Mouse (Mus musculus) CH12.LX (cell line): ENCODE measurements around the gene Ptprcap. TPM values are rescaled to one million over a fixed set of nuclear protein-coding genes. Genes with fewer than 3 reads are reported as not detected.

Source experiments
- DNase-seq: peaks from one replicate; pipeline ENCODE4 v3.0.0-alpha.2; 2013; ENCODE audit errors: extremely low read depth
- H3K27ac ChIP-seq: 2 replicates; pipeline ENCODE4 v1.5.1; 2012; ENCODE audit warnings: low read depth, mild to moderate bottlenecking, control low read depth, moderate library complexity; ENCODE audit not compliant: insufficient read depth
- H3K27me3 ChIP-seq: replicated peaks from 2 replicates; pipeline ENCODE3; 2012; ENCODE audit warnings: inconsistent platforms
- H3K36me3 ChIP-seq, 2 experiments: replicated peaks in 1 of 2; 2 replicates each; pipeline versions ENCODE3 to v1.6.1; 2012; ENCODE audit warnings: inconsistent platforms in 1 of 2, low read length in 1 of 2, mild to moderate bottlenecking in 1 of 2, mixed read lengths in 1 of 2, moderate library complexity in 1 of 2; ENCODE audit not compliant: control insufficient read depth in 1 of 2, insufficient read depth in 1 of 2
- H3K4me1 ChIP-seq, 2 experiments: 2 replicates each; pipeline ENCODE4 v1.6.1; 2012; ENCODE audit warnings: inconsistent platforms in 1 of 2, moderate library complexity in 1 of 2; ENCODE audit not compliant: insufficient read depth in 2 of 2, control insufficient read depth in 1 of 2
- H3K4me2 ChIP-seq: 2 replicates; pipeline ENCODE4 v1.6.1; 2012; ENCODE audit warnings: low read depth, mild to moderate bottlenecking, control low read depth; ENCODE audit not compliant: poor library complexity, insufficient read depth, severe bottlenecking
- H3K4me3 ChIP-seq, 3 experiments: fragments of 150-350 bp in 1 of 3; sonication (generic) in 1 of 3; replicated peaks in 1 of 3; 2 replicates each; pipeline versions ENCODE3 to v1.5.1; 2011 to 2012; ENCODE audit warnings: low read depth in 2 of 3, low read length in 2 of 3, mild to moderate bottlenecking in 2 of 3, moderate library complexity in 2 of 3, control low read depth in 1 of 3, improper control_type of control experiment in 1 of 3, inconsistent platforms in 1 of 3, mixed read lengths in 1 of 3; ENCODE audit not compliant: poor library complexity in 1 of 3
- H3K79me2 ChIP-seq: replicated peaks from 2 replicates; pipeline ENCODE4 v1.6.1; 2012; ENCODE audit warnings: mild to moderate bottlenecking, moderate library complexity; ENCODE audit not compliant: control insufficient read depth, poor library complexity, insufficient read depth, severe bottlenecking; ENCODE audit errors: extremely low read depth
- H3K9ac ChIP-seq: 2 replicates; pipeline ENCODE4 v1.6.1; 2012; ENCODE audit warnings: low read depth, mild to moderate bottlenecking, control low read depth, moderate library complexity; ENCODE audit not compliant: insufficient read depth
- H3K9me3 ChIP-seq: replicated peaks from 2 replicates; pipeline ENCODE3; 2012; ENCODE audit warnings: low read length, inconsistent platforms, mixed read lengths
- BHLHE40 ChIP-seq: IDR thresholded peaks from 2 replicates; pipeline ENCODE4 v1.6.1; 2011; ENCODE audit warnings: mild to moderate bottlenecking, low read depth, low read length, improper control_type of control experiment
- CHD1 ChIP-seq: IDR thresholded peaks from 2 replicates; pipeline ENCODE4 v1.6.1; 2012; ENCODE audit warnings: low read depth, low read length, improper control_type of control experiment, inconsistent platforms
- CHD2 ChIP-seq: IDR thresholded peaks from 2 replicates; pipeline ENCODE4 v1.6.1; 2011; ENCODE audit warnings: low read length, improper control_type of control experiment
- CTCF ChIP-seq, 2 experiments: IDR thresholded peaks in 1 of 2; conservative IDR thresholded peaks in 1 of 2; 2 replicates each; pipeline ENCODE4 v1.5.1; 2011 to 2012; ENCODE audit warnings: low read depth in 2 of 2, low read length in 2 of 2, improper control_type of control experiment in 1 of 2, inconsistent platforms in 1 of 2, mild to moderate bottlenecking in 1 of 2, moderate library complexity in 1 of 2
- E2F4 ChIP-seq: IDR thresholded peaks from 2 replicates; pipeline ENCODE4 v1.6.1; 2011; ENCODE audit warnings: low read depth, low read length, improper control_type of control experiment; ENCODE audit not compliant: insufficient replicate concordance
- ELF1 ChIP-seq: IDR thresholded peaks from 2 replicates; pipeline ENCODE4 v1.6.1; 2014; ENCODE audit warnings: low read depth, mild to moderate bottlenecking, inconsistent platforms, low read length, improper control_type of control experiment
- EP300 ChIP-seq: IDR thresholded peaks from 2 replicates; pipeline ENCODE4 v1.6.1; 2011; ENCODE audit warnings: low read length, improper control_type of control experiment
- ETS1 ChIP-seq: conservative IDR thresholded peaks from 2 replicates; pipeline ENCODE4 v1.6.1; 2012; ENCODE audit warnings: low read depth, mild to moderate bottlenecking, inconsistent platforms, low read length, improper control_type of control experiment, moderate library complexity
- GABPA ChIP-seq: IDR thresholded peaks from 2 replicates; pipeline ENCODE4 v1.6.1; 2012; ENCODE audit warnings: low read depth, low read length, improper control_type of control experiment, inconsistent platforms; ENCODE audit not compliant: insufficient replicate concordance
- HCFC1 ChIP-seq: IDR thresholded peaks from 2 replicates; pipeline ENCODE4 v1.6.1; 2012; ENCODE audit warnings: low read depth, mild to moderate bottlenecking, inconsistent platforms, low read length, improper control_type of control experiment
- IRF4 ChIP-seq: IDR thresholded peaks from 2 replicates; pipeline ENCODE4 v1.6.1; 2014; ENCODE audit warnings: low read depth, mild to moderate bottlenecking, inconsistent platforms, low read length, improper control_type of control experiment
- JUN ChIP-seq: IDR thresholded peaks from 2 replicates; pipeline ENCODE4 v1.6.1; 2011; ENCODE audit warnings: low read depth, mild to moderate bottlenecking, low read length, improper control_type of control experiment, moderate library complexity; ENCODE audit not compliant: insufficient read depth
- JUND ChIP-seq: conservative IDR thresholded peaks from 2 replicates; pipeline ENCODE4 v1.6.1; 2011; ENCODE audit warnings: low read depth, low read length, improper control_type of control experiment
- KAT2A ChIP-seq: IDR thresholded peaks from 2 replicates; pipeline ENCODE4 v1.6.1; 2012; ENCODE audit warnings: low read length, improper control_type of control experiment, inconsistent platforms; ENCODE audit not compliant: insufficient replicate concordance
- MAFK ChIP-seq: IDR thresholded peaks from 2 replicates; pipeline ENCODE4 v1.6.1; 2011; ENCODE audit warnings: low read length, improper control_type of control experiment; ENCODE audit not compliant: insufficient replicate concordance
- MAX ChIP-seq: IDR thresholded peaks from 2 replicates; pipeline ENCODE4 v1.6.1; 2011; ENCODE audit warnings: low read length, improper control_type of control experiment
- MAZ ChIP-seq: IDR thresholded peaks from 2 replicates; pipeline ENCODE4 v1.6.1; 2012; ENCODE audit warnings: low read depth, mild to moderate bottlenecking, inconsistent platforms, low read length, improper control_type of control experiment, moderate library complexity
- MEF2A ChIP-seq: IDR thresholded peaks from 2 replicates; pipeline ENCODE4 v1.6.1; 2014; ENCODE audit warnings: low read depth, mild to moderate bottlenecking, inconsistent platforms, low read length, improper control_type of control experiment, borderline replicate concordance
- MXI1 ChIP-seq: IDR thresholded peaks from 2 replicates; pipeline ENCODE4 v1.6.1; 2011; ENCODE audit warnings: mild to moderate bottlenecking, low read depth, low read length, improper control_type of control experiment
- MYC ChIP-seq: IDR thresholded peaks from 2 replicates; pipeline ENCODE4 v1.6.1; 2011; ENCODE audit warnings: low read depth, mild to moderate bottlenecking, improper control_type of control experiment, low read length
- NELFE ChIP-seq: IDR thresholded peaks from 2 replicates; pipeline ENCODE4 v1.6.1; 2011; ENCODE audit warnings: low read depth, low read length, improper control_type of control experiment
- NRF1 ChIP-seq: IDR thresholded peaks from 2 replicates; pipeline ENCODE4 v1.6.1; 2014; ENCODE audit warnings: low read depth, mild to moderate bottlenecking, inconsistent platforms, low read length, improper control_type of control experiment, moderate library complexity
- PAX5 ChIP-seq: IDR thresholded peaks from 2 replicates; pipeline ENCODE4 v1.6.1; 2012; ENCODE audit warnings: low read length, inconsistent platforms, mixed read lengths
- POLR2A ChIP-seq: IDR thresholded peaks from 2 replicates; pipeline ENCODE4 v1.6.1; 2011; ENCODE audit warnings: low read depth, mild to moderate bottlenecking, improper control_type of control experiment, low read length
- POLR2AphosphoS2 ChIP-seq: IDR thresholded peaks from 2 replicates; pipeline ENCODE4 v1.6.1; 2011; ENCODE audit warnings: low read depth, low read length, improper control_type of control experiment
- RAD21 ChIP-seq: IDR thresholded peaks from 2 replicates; pipeline ENCODE4 v1.6.1; 2011; ENCODE audit warnings: low read depth, mild to moderate bottlenecking, low read length, improper control_type of control experiment, moderate library complexity
- RCOR1 ChIP-seq: conservative IDR thresholded peaks from 2 replicates; pipeline ENCODE4 v1.6.1; 2012; ENCODE audit warnings: low read depth, mild to moderate bottlenecking, inconsistent platforms, low read length, improper control_type of control experiment
- SIN3A ChIP-seq: IDR thresholded peaks from 2 replicates; pipeline ENCODE4 v1.6.1; 2012; ENCODE audit warnings: low read length, improper control_type of control experiment, inconsistent platforms
- SMC3 ChIP-seq: IDR thresholded peaks from 2 replicates; pipeline ENCODE4 v1.6.1; 2011; ENCODE audit warnings: low read depth, low read length, improper control_type of control experiment
- TBP ChIP-seq: conservative IDR thresholded peaks from 2 replicates; pipeline ENCODE4 v1.6.1; 2011; ENCODE audit warnings: low read depth, low read length, improper control_type of control experiment
- TCF12 ChIP-seq: IDR thresholded peaks from 2 replicates; pipeline ENCODE4 v1.6.1; 2014; ENCODE audit warnings: low read depth, mild to moderate bottlenecking, inconsistent platforms, low read length, improper control_type of control experiment
- UBTF ChIP-seq: IDR thresholded peaks from 2 replicates; pipeline ENCODE4 v1.6.1; 2012; ENCODE audit warnings: low read depth, mild to moderate bottlenecking, inconsistent platforms, low read length, improper control_type of control experiment, moderate library complexity
- USF1 ChIP-seq: IDR thresholded peaks from 2 replicates; pipeline ENCODE4 v1.6.1; 2014; ENCODE audit warnings: low read depth, mild to moderate bottlenecking, inconsistent platforms, low read length, improper control_type of control experiment
- USF2 ChIP-seq: conservative IDR thresholded peaks from 2 replicates; pipeline ENCODE4 v1.6.1; 2011; ENCODE audit warnings: low read depth, low read length, improper control_type of control experiment
- ZC3H11A ChIP-seq: IDR thresholded peaks from 2 replicates; pipeline ENCODE4 v1.6.1; 2012; ENCODE audit warnings: low read depth, mild to moderate bottlenecking, inconsistent platforms, low read length, improper control_type of control experiment
- ZKSCAN1 ChIP-seq: IDR thresholded peaks from 2 replicates; pipeline ENCODE4 v1.6.1; 2012; ENCODE audit warnings: low read depth, inconsistent platforms, low read length, improper control_type of control experiment, borderline replicate concordance
- ZMIZ1 ChIP-seq: IDR thresholded peaks from 2 replicates; pipeline ENCODE4 v1.6.1; 2012; ENCODE audit warnings: low read depth, mild to moderate bottlenecking, inconsistent platforms, low read length, improper control_type of control experiment
- ZNF384 ChIP-seq: IDR thresholded peaks from 2 replicates; pipeline ENCODE4 v1.6.1; 2012; ENCODE audit warnings: low read depth, low read length, improper control_type of control experiment, inconsistent platforms
- dilution Hi-C: fragments of 300-500 bp; cut with MboI; formaldehyde crosslinking; loops from 2 replicates; pipeline ENCODE4 v1.14.3; 2020; ENCODE audit warnings: low sequenced_read_pairs; ENCODE audit not compliant: extremely low pct_unique_long_range_greater_than_20kb, extremely low pct_ligation_motif_present
- in situ Hi-C: fragments of 300-500 bp; cut with MboI; formaldehyde crosslinking; loops from 3 replicates; pipeline ENCODE4 v1.14.3; 2019; ENCODE audit warnings: low sequenced_read_pairs, low pct_ligation_motif_present, low pct_unique_long_range_greater_than_20kb, mixed read lengths
- polyA plus RNA-seq: library from polyadenylated mRNA; unstranded; fragments of >175 nt; gene quantifications from 2 replicates; pipeline ENCODE4 v1.2.1, GENCODE M21; 2012; ENCODE audit warnings: low read depth; ENCODE audit not compliant: insufficient read length
- total RNA-seq, 2 experiments: library from RNA; depleted of rRNA; stranded (reverse); fragments of 300-350 nt in 1 of 2; fragments of >200 nt in 1 of 2; gene quantifications; 2 replicates each; pipeline ENCODE4 v1.2.3; 2012 to 2014

The Ptprcap gene
- total and polyA plus RNA-seq, 3 experiments, result 343 to 447 (median 438) TPM

GRCm38 (mm10) chr19:4156073-4156579, 2.7 kb downstream of the Ptprcap start:
- Histone ChIP-seq H3K9ac (peak overlapping the region; percentile 96), H3K27ac (peak overlapping the region; percentile 90), H3K4me3 (peak overlapping the region; percentile 72 to 82 (median 73))

GRCm38 (mm10) chr19:4156771-4157170, 3.4 kb downstream of the Ptprcap start:
- Histone ChIP-seq H3K27me3 (no peaks in the 10 kb centered on the region), H3K9ac (peak overlapping the region; percentile 96; the same call in 1 of the 2 replicates), H3K36me3 (peaks cover 68 to 83% of the 10 kb centered on the region in 2 experiments), H3K4me3 (peak overlapping the region in 1 of 3 experiments; percentile 73), H3K4me2 (peak overlapping the region; percentile 52), H3K27ac (peak overlapping the region; percentile 90), H3K4me1 (peaks cover 22 to 56% of the 10 kb centered on the region in 2 experiments), H3K9me3 (no peaks in the 10 kb centered on the region), H3K79me2 (peaks cover 19% of the 10 kb centered on the region)
- dilution Hi-C loops, result no loop called here
- DNase-seq, result no peak
- in situ Hi-C loops, result no loop called here
- TF ChIP-seq POLR2A, result no peak
- no peak for TF ChIP-seq NRF1
- TF ChIP-seq MAX, result no peak
- TF ChIP-seq SMC3, result no peak
- TF ChIP-seq GABPA, result no peak
- no peak for TF ChIP-seq ELF1
- TF ChIP-seq SIN3A, result no peak
- TF ChIP-seq HCFC1, result no peak
- TF ChIP-seq MAZ, result no peak
- TF ChIP-seq POLR2AphosphoS2, result no peak
- no peak for TF ChIP-seq ZKSCAN1
- no peak for TF ChIP-seq KAT2A
- no peak for TF ChIP-seq CHD1
- no peak for TF ChIP-seq NELFE
- no peak for TF ChIP-seq JUN
- no peak for TF ChIP-seq EP300
- TF ChIP-seq USF2, result no peak
- no peak for TF ChIP-seq MXI1

More at GRCm38 (mm10) chr19:4156073-4156579, 2.7 kb downstream of the Ptprcap start:
- no peak for DNase-seq
- Histone ChIP-seq H3K36me3 (peaks cover 66 to 83% of the 10 kb centered on the region in 2 experiments), H3K4me1 (peaks cover 22 to 59% of the 10 kb centered on the region in 2 experiments), H3K79me2 (peaks cover 19% of the 10 kb centered on the region), H3K9me3 (no peaks in the 10 kb centered on the region), H3K27me3 (no peaks in the 10 kb centered on the region), H3K4me2 (peak overlapping the region; percentile 52)
- TF ChIP-seq NRF1 (0 out of 2 replicates have a peak, but pooled peaks have one; percentile 9), UBTF (peak; percentile 74; the same call in 1 of the 2 replicates), MAZ (0 out of 2 replicates have a peak, but pooled peaks have one; percentile 30), PAX5 (no peak), KAT2A (no peak), NELFE (no peak), BHLHE40 (peak; percentile 34; the same call in 1 of the 2 replicates), ZMIZ1 (peak; percentile 20; the same call in 1 of the 2 replicates), CHD1 (no peak), SIN3A (no peak), ELF1 (0 out of 2 replicates have a peak, but pooled peaks have one; percentile 18), POLR2A (no peak), JUND (no peak), MXI1 (peak; percentile 24; the same call in 1 of the 2 replicates), MEF2A (no peak), TBP (no peak), USF1 (peak; percentile 30; the same call in 1 of the 2 replicates), RAD21 (no peak), MAFK (no peak), SMC3 (no peak), IRF4 (no peak), ZC3H11A (no peak), USF2 (no peak), RCOR1 (no peak), JUN (no peak), TCF12 (peak; percentile 30; the same call in 1 of the 2 replicates), ZKSCAN1 (no peak), POLR2AphosphoS2 (no peak; the same call in 1 of the 2 replicates), GABPA (no peak), EP300 (no peak), HCFC1 (no peak), MAX (peak; percentile 43; the same call in 1 of the 2 replicates), MYC (no peak), ZNF384 (no peak), ETS1 (no peak), CTCF (conservative IDR thresholded peaks at IDR 0.05 in 1 of 2, IDR thresholded peaks at IDR 0.05 in 1 of 2; ENCODE audit: low read depth in 2 of 2, low read length in 2 of 2) (no peak), CHD2 (no peak), E2F4 (no peak)
- in situ Hi-C loops (no loop called here), dilution Hi-C loops (no loop called here)
